Mouse (Mus musculus) macrophage (primary cell): ENCODE measurements around the gene Ppp1r9a. TPM values are rescaled to one million over a fixed set of nuclear protein-coding genes. Genes with fewer than 3 reads are reported as not detected.

Experiments
- H3K27ac ChIP-seq: fragments of 350-480 bp; formaldehyde crosslinking; 2 replicates; pipeline ENCODE4 v1.9.0; 2021
- H3K36me3 ChIP-seq: fragments of 350-480 bp; formaldehyde crosslinking; 2 replicates; pipeline ENCODE4 v1.9.0; 2021; ENCODE audit errors: inconsistent target
- H3K4me3 ChIP-seq: fragments of 350-480 bp; formaldehyde crosslinking; 2 replicates; pipeline ENCODE4 v1.9.0; 2021; ENCODE audit errors: inconsistent target
- H3K79me2 ChIP-seq: fragments of 350-480 bp; formaldehyde crosslinking; 2 replicates; pipeline ENCODE4 v1.9.0; 2021; ENCODE audit errors: inconsistent target
- WGBS: methylation state at CpG from one replicate; pipeline ENCODE4 v1.1.7; 2026; ENCODE audit warnings: inconsistent platforms; ENCODE audit not compliant: missing documents; 5-methylcytosine and 5-hydroxymethylcytosine counted together
- polyA plus RNA-seq: library from polyadenylated mRNA; stranded (reverse); fragments of 250-400 nt; gene quantifications from 3 replicates; pipeline ENCODE4 v1.2.4, GENCODE M21; 2018; ENCODE audit warnings: inconsistent platforms

Ppp1r9a gene
- polyA plus RNA-seq, 1 experiment from 2014 or later, result 3.4 TPM

GRCm38 (mm10) chr6:5104238-5104637 is 201.5 kb downstream of the Ppp1r9a start:
- H3K4me3 ChIP-seq, result no peak overlapping the region
- no peaks in the 10 kb centered on the region for H3K79me2 ChIP-seq
- peak overlapping the region; percentile 4; the same call in 1 of the 2 replicates for H3K27ac ChIP-seq
- H3K36me3 ChIP-seq, result no peaks in the 10 kb centered on the region
- WGBS, result 91% methylated on average over 7 of the region's 7 CpGs

- Histone ChIP-seq H3K79me2 (no peaks in the 10 kb centered on the region), H3K4me3 (no peak overlapping the region), H3K36me3 (no peaks in the 10 kb centered on the region), H3K27ac (no peak overlapping the region)
- 90% methylated on average over 3 of the region's 3 CpGs for WGBS
These were observed 205.8 kb downstream of the Ppp1r9a start for GRCm38 (mm10) chr6:5108494-5108893.

DNA sequence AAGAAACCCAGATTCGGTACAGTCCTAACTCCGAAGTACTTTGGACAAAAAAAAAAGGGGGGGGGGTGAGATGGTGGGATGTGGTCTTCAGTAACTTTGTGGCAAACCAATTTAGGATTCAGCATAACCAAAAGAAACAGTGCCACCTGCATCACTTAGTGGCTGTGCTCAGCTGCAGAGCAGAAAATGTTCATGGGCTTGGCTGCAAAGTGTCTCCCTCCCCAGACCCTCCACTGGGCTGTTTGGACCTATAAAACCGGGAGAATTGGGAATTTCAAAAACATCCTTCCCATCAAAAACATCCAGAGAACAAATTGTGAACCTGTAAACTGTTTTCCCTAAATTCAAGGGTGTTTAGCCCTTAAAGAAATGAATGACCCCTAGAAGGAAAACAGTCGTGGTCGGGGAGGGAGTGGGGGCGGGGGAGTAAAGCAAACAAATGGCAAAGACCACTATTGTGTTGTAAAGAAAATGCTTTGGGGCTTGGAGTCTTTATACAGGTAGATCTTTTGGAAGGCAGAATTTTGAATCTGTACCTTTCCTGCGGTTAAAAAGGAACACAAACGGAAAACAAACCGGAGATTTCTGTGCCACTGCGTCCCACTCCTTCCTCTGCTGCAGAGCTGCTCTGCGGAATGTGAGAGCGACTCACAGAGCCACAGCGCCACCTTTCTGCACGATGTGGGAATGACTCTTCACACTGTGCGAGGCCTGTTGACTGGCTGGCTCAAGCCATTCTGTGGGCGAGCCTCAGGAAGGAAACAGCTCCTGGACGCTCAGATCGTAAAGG is 207.4 kb downstream of the Ppp1r9a start:
- Histone ChIP-seq H3K36me3 (no peaks in the 10 kb centered on the region), H3K27ac (no peak overlapping the region), H3K79me2 (no peaks in the 10 kb centered on the region), H3K4me3 (peak overlapping the region; percentile 23)
- 15% methylated on average over 18 of the region's 18 CpGs for WGBS

GRCm38 (mm10) chr6:5110715-5111048 is 208.0 kb downstream of the Ppp1r9a start:
- WGBS, result 30% methylated on average over 3 of the region's 3 CpGs
- H3K4me3 ChIP-seq, result no peak overlapping the region

GRCm38 (mm10) chr6:5113103-5113502 is 210.4 kb downstream of the Ppp1r9a start:
- 54% methylated on average over 8 of the region's 8 CpGs for WGBS
- Histone ChIP-seq H3K4me3 (no peak overlapping the region), H3K79me2 (no peaks in the 10 kb centered on the region), H3K36me3 (no peaks in the 10 kb centered on the region), H3K27ac (no peak overlapping the region)

More at GRCm38 (mm10) chr6:5110715-5111048, 208.0 kb downstream of the Ppp1r9a start:
- Histone ChIP-seq H3K36me3 (no peaks in the 10 kb centered on the region), H3K79me2 (no peaks in the 10 kb centered on the region), H3K27ac (no peak overlapping the region)

DNA sequence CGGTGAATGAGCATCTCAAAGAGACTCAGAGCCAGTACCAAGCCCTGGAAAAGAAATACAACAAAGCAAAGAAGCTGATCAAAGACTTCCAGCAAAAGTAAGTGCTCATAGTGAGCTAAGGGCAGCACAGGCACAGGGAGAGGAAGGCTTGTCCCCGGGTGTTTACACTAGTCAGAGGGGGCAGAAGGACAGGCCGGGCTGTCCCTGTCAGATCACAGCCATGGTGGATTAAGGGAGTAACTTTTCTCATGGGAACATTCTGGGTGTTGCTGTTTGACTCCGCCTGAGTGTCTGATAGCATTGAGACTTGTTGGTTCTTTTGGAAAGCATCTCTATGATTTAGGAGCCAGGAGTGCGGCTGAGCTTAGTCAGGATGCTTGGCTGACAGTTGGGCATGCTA is 211.0 kb downstream of the Ppp1r9a start:
- no peaks in the 10 kb centered on the region for H3K36me3 ChIP-seq
- WGBS, result 100% methylated on average over 5 of the region's 5 CpGs
- H3K79me2 ChIP-seq, result no peaks in the 10 kb centered on the region
- no peak overlapping the region for H3K4me3 ChIP-seq
- no peak overlapping the region for H3K27ac ChIP-seq

DNA sequence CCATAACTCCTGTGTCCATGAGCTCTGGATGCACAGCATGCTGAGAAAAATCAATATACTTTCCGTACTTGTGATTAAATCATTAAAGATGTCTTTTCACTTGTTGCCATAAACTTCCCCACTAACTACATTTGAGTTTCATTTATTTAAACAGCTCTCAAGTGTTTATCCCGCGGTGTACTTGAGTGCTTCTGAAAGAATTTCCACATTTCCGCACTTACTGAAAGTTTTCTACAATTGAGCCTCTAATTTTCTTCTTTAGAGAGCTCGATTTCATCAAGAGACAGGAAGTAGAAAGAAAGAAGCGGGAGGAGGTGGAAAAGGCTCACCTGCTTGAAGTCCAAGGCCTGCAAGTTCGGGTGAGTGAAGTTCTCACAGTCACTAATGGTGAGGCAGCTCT is 212.1 kb downstream of the Ppp1r9a start:
- H3K4me3 ChIP-seq, result no peak overlapping the region
- H3K36me3 ChIP-seq, result no peaks in the 10 kb centered on the region
- H3K27ac ChIP-seq, result no peak overlapping the region
- 95% methylated on average over 6 of the region's 7 CpGs for WGBS
- no peaks in the 10 kb centered on the region for H3K79me2 ChIP-seq

- H3K4me3 ChIP-seq, result no peak overlapping the region
- no peaks in the 10 kb centered on the region for H3K79me2 ChIP-seq
- no peaks in the 10 kb centered on the region for H3K36me3 ChIP-seq
- H3K27ac ChIP-seq, result no peak overlapping the region
- WGBS, result 86% methylated on average over 15 of the region's 15 CpGs
These were observed 216.6 kb downstream of the Ppp1r9a start for GRCm38 (mm10) chr6:5119181-5119910.

- Histone ChIP-seq H3K79me2 (no peaks in the 10 kb centered on the region), H3K27ac (no peak overlapping the region)
- WGBS, result 97% methylated on average over 3 of the region's 3 CpGs
These were observed 217.5 kb downstream of the Ppp1r9a start for GRCm38 (mm10) chr6:5120229-5120628.

GRCm38 (mm10) chr6:5129364-5130093 is 226.8 kb downstream of the Ppp1r9a start:
- Histone ChIP-seq H3K27ac (no peak overlapping the region), H3K4me3 (no peak overlapping the region), H3K79me2 (no peaks in the 10 kb centered on the region), H3K36me3 (no peaks in the 10 kb centered on the region)
- WGBS, result 95% methylated on average over 14 of the region's 14 CpGs

More at GRCm38 (mm10) chr6:5120229-5120628, 217.5 kb downstream of the Ppp1r9a start:
- H3K4me3 ChIP-seq, result no peak overlapping the region
- H3K36me3 ChIP-seq, result no peaks in the 10 kb centered on the region

- Histone ChIP-seq H3K79me2 (no peaks in the 10 kb centered on the region), H3K27ac (no peak overlapping the region), H3K4me3 (no peak overlapping the region), H3K36me3 (no peaks in the 10 kb centered on the region)
- 91% methylated on average over 6 of the region's 6 CpGs for WGBS
These were observed 232.3 kb downstream of the Ppp1r9a start for GRCm38 (mm10) chr6:5134986-5135385.

- H3K27ac ChIP-seq, result no peak overlapping the region
- H3K4me3 ChIP-seq, result no peak overlapping the region
- no peaks in the 10 kb centered on the region for H3K36me3 ChIP-seq
- WGBS, result 93% methylated on average over 6 of the region's 6 CpGs
- no peaks in the 10 kb centered on the region for H3K79me2 ChIP-seq
These were observed 233.3 kb downstream of the Ppp1r9a start for GRCm38 (mm10) chr6:5136046-5136445.

DNA sequence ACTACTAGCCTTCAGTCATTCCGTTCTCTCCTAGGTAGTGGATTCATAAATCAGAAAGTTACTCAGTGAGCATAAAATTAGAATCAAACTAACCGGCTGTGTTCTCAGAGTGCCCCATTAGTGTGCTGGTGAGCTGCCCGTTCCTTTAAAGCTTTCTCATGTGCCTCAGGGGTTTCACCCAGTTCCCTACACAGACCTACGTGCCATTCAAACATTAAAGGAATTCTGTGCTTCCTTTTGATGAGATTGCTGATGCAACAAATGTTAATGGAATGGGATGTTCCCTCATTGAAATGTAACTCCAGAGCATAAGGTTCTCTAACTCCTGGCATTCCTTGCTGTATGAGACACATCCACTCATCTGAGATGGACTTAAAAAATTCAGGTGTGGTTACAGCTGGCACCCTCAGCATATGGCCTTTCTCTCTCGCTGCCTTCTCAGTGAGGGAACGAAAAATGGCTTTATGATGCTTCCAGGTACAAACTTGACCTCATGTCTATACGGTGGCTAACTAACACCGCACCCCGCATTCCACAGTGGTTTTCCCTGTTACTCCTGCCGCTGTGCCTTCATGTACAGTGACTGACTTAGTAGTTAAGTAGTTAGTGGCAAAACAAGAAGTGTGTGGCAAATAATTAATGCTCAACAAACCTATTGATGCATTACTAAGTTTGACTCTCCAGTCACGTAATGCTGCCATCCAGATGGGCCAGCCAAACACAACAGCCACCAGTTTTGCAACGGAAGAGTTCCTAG is 236.3 kb downstream of the Ppp1r9a start:
- 94% methylated on average over 12 of the region's 12 CpGs for WGBS
- H3K79me2 ChIP-seq, result no peaks in the 10 kb centered on the region
- H3K4me3 ChIP-seq, result no peak overlapping the region
- no peak overlapping the region for H3K27ac ChIP-seq
- H3K36me3 ChIP-seq, result no peaks in the 10 kb centered on the region

- WGBS, result 94% methylated on average over 9 of the region's 9 CpGs
- H3K4me3 ChIP-seq, result no peak overlapping the region
- H3K79me2 ChIP-seq, result no peaks in the 10 kb centered on the region
- no peak overlapping the region for H3K27ac ChIP-seq
- no peaks in the 10 kb centered on the region for H3K36me3 ChIP-seq
These were observed 236.9 kb downstream of the Ppp1r9a start for GRCm38 (mm10) chr6:5139666-5140065.
